Mouse (Mus musculus) left cerebral cortex, adult 2 months (tissue): ENCODE measurements around the gene Zfhx2. TPM values are rescaled to one million over a fixed set of nuclear protein-coding genes. Genes with fewer than 3 reads are reported as not detected.

Experiments
- DNase-seq, 2 experiments: peaks; one replicate each; pipeline ENCODE4 v3.0.0; 2021 to 2022; ENCODE audit warnings: low spot score in 2 of 2, mixed read lengths in 1 of 2; ENCODE audit errors: extremely low spot score in 1 of 2
- H3K27ac ChIP-seq: fragments of 200-600 bp; 2 replicates; pipeline ENCODE4 v1.8.1; 2022
- H3K4me3 ChIP-seq: fragments of 200-600 bp; 2 replicates; pipeline ENCODE4 v1.8.1; 2022
- CTCF ChIP-seq: fragments of 200-600 bp; IDR thresholded peaks from 2 replicates; pipeline ENCODE4 v1.8.1; 2022; ENCODE audit warnings: antibody characterized with exemption, mild to moderate bottlenecking, moderate library complexity
- intact Hi-C: fragments of 180-260 bp; cut with DNase I; formaldehyde crosslinking; loops from one replicate; pipeline ENCODE4 v1.15.1; 2025
- long read RNA-seq, 2 experiments: library from polyadenylated mRNA; stranded (forward); transcript quantifications; one replicate each; pipeline ENCODE4 v2.0.0; 2021; ENCODE audit warnings: borderline mapping rate in 2 of 2
- total RNA-seq, 2 experiments: library from RNA; stranded (reverse); gene quantifications; 2 replicates each; pipeline ENCODE4 v1.2.3; 2021

The Zfhx2 gene
- total RNA-seq = 10 to 100 TPM; 47.0 to 61.6 TPM
- long read RNA-seq, experiment 1, full-length matches to known transcripts = 1 of 14 reads
- long read RNA-seq, experiment 1, partial matches to known transcripts = 8 of 14 reads
- long read RNA-seq, experiment 1, other reads (novel, unspliced or antisense) = 5 of 14 reads
- long read RNA-seq, experiment 2, full-length matches to known transcripts = 1 of 16 reads
- long read RNA-seq, experiment 2, partial matches to known transcripts = 7 of 16 reads
- long read RNA-seq, experiment 2, other reads (novel, unspliced or antisense) = 8 of 16 reads

DNA sequence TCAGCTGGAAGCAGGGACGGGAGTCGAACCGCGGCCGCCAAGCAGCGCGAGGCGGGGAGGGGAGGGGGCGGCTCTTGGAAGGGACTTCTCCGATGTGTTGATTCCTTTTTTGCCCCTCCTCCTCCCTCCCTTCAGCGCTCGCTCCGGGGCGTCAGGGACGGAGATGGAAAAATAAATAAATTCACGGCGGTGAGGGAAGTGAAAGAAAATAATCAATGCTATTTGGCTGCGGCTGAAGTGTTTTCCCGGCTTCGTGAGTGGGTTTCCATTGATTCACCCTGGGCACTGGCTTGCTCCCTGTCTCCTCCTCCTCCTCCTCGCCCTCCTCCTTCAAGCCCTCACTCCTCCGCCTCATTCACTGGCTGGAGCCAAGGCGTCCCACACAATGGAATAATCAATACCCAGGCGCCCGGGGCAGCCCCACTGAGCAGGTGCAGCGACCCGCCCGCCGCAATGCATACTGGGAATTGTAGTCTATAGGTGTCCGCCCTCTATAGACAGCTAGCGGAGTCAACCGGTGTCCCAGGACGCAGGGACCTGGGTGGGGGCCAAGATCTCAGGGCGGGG lies at the start of gene Zfhx2:
Gene Zfhx2 (minus strand): TSS at position 314 of the 567 bp plus-strand sequence.
- DNase-seq = peak; percentile 94 to 95
- peak; percentile 23 for TF ChIP-seq CTCF
- peak within 1 kb of the TSS; percentile 85 for H3K27ac ChIP-seq
- intact Hi-C loops = loop anchor here (1.0 to 5.0 kb wide), 2 partner anchors 38 to 195 kb away; no protein-coding TSS in a partner anchor
- peak within 1 kb of the TSS; percentile 57 for H3K4me3 ChIP-seq

DNA sequence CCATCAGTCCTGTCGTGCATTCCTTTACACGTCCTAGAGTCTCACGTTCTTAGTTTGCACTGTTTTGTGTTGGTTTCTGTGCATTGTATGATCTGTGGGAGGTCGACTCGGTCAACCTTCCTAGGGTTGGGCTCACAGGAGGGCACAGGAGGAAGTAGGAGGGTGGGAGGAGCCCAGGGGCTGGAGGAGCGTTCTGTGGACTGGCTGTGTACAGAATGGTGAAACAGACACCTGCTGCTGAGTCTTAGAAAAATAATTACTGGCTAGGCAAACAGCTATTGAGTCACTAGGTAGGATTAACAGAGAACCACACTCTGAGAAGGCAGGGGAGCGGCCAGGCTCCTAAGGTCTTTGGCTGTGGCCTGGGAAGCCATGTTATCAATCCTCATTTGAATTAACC lies 47.2 kb upstream of the Zfhx2 start:
- intact Hi-C loops = no loop called here
- Histone ChIP-seq H3K4me3 (no peak overlapping the region), H3K27ac (no peak overlapping the region)
- no peak for DNase-seq
- no peak for TF ChIP-seq CTCF

DNA sequence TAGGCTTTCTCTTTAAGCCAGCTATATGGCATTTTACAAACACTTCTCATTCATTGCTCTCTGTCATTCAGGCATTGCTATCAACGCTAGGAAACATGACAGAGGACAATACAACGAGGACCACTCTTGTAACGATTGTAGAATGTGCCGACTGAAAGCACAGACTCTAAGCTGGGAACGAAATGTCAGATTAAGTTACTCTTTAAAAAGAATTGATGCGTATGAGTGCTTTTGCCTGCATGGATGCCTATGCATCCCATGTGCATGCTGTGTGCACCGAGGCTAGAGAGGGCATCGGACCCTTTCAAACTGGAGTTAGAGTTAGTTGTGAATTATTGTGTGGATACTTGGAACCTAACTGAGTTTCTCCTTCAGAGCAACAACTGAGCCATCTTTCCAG lies 43.6 kb upstream of the Zfhx2 start:
- TF ChIP-seq CTCF = no peak
- no peak overlapping the region for H3K27ac ChIP-seq
- intact Hi-C loops = no loop called here
- H3K4me3 ChIP-seq = no peak overlapping the region
- DNase-seq = no peak

- Histone ChIP-seq H3K4me3 (no peak overlapping the region), H3K27ac (peak overlapping the region; percentile 65; the same call in 1 of the 2 replicates)
- no peak for DNase-seq
- no peak for TF ChIP-seq CTCF
- intact Hi-C loops = no loop called here
Observed at GRCm38 (mm10) chr14:55126521-55126920, 34.4 kb upstream of the Zfhx2 start.

DNA sequence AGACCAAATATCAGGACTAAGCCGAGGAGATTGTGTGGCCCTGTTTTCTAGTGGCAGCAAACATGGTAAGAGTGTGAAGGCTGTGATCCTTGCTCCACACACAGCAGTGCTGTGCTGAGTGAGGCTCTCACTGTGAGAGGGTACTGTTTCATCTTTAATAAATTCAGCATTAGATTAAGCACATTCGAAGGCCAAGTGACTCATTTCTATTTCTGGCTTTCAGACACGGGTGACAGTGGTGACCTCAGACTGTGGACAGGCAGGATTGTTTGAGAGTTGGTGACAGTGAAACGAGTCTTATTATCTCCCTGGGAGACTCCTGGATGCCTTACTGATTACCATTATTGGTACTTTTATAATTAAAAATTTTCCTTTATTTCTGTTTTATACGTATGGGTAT lies 33.6 kb upstream of the Zfhx2 start:
- Histone ChIP-seq H3K4me3 (no peak overlapping the region), H3K27ac (no peak overlapping the region)
- no peak for TF ChIP-seq CTCF
- intact Hi-C loops = no loop called here
- DNase-seq = no peak

- H3K27ac ChIP-seq = peak overlapping the region; percentile 36; the same call in 1 of the 2 replicates
- intact Hi-C loops = no loop called here
- H3K4me3 ChIP-seq = no peak overlapping the region
- DNase-seq = no peak
- no peak for TF ChIP-seq CTCF
Observed at GRCm38 (mm10) chr14:55122359-55122758, 30.2 kb upstream of the Zfhx2 start.

DNA sequence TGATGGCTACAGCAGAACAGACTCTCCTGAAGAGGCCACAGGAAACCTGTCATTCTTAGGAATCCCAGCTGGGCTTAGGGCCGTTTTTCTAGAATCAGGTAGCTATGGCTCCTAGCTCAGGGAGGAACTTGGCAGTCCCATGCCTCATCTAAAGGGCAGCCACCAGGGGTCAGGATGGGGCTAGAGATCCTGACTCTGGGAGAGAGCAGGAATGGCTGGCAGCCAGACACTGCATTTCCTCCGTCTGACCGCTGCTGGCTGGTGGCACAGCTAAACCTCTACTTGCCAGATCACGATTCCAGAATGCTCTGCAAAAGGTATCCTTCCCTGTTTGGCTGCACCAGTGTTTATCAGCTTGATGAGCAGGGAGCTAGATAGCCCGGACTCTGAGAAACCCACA lies 29.8 kb upstream of the Zfhx2 start:
- peak; percentile 54 for TF ChIP-seq CTCF
- Histone ChIP-seq H3K4me3 (no peak overlapping the region), H3K27ac (peak overlapping the region; percentile 36; the same call in 1 of the 2 replicates)
- intact Hi-C loops = no loop called here
- DNase-seq = peak; percentile 40 to 58

DNA sequence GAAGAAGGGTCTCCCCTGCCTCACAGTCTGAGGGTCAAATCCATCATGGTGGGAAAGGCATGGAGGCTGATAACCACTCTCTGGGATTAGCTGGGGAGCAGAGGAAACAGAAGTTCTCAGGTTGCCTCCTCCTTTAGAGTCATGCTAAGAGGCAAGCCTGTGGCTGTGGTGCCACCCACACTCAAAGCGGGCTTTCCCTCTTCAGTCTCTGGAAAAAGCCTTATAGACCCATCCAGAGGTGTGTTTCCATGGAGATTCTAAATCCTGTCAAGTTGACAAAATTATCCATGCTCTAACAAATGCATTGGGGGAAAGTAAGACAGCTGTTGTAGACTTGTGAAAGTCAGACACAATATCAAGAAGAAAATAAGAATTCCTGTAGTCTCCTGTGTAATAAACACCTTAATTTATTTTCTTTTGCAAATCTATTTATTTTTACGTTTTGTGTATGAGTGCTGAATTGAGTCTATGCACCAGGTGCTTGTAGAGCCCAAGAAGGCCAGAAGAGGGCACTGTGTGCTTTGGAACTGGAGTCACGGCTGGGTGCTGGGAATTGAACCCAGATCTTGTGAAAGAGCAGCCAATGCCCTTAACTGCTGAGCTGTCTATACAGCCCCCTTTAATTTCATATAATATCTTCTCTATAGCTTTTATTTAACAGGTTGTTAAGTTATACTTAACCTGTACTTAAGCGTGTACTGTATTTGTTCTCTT lies 27.5 kb upstream of the Zfhx2 start:
- peak; percentile 56 for TF ChIP-seq CTCF
- H3K4me3 ChIP-seq = no peak overlapping the region
- intact Hi-C loops = no loop called here
- no peak for DNase-seq
- H3K27ac ChIP-seq = peak overlapping the region; percentile 78

DNA sequence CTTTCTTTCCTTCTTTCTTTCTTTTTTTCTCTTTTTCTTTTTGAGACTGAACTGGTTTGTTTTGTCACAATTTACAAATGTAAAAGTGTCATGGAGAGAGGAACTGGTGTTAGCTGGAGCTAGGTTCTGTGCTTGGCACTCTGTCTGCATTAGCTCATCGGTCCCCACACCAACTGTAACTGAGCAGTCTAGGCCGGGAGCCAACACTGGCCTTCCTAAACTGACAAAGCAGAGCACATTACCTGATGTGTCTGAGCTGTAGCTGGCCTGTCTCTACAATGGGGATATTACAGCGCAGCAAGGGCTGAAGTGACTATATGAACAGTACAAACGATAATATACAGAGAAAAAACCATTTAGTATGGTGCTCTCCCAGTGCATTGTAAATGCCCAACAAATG lies 26.7 kb upstream of the Zfhx2 start:
- intact Hi-C loops = no loop called here
- TF ChIP-seq CTCF = no peak
- H3K27ac ChIP-seq = peak overlapping the region; percentile 78
- peak in 1 of 2 experiments; percentile 32 for DNase-seq
- H3K4me3 ChIP-seq = no peak overlapping the region

DNA sequence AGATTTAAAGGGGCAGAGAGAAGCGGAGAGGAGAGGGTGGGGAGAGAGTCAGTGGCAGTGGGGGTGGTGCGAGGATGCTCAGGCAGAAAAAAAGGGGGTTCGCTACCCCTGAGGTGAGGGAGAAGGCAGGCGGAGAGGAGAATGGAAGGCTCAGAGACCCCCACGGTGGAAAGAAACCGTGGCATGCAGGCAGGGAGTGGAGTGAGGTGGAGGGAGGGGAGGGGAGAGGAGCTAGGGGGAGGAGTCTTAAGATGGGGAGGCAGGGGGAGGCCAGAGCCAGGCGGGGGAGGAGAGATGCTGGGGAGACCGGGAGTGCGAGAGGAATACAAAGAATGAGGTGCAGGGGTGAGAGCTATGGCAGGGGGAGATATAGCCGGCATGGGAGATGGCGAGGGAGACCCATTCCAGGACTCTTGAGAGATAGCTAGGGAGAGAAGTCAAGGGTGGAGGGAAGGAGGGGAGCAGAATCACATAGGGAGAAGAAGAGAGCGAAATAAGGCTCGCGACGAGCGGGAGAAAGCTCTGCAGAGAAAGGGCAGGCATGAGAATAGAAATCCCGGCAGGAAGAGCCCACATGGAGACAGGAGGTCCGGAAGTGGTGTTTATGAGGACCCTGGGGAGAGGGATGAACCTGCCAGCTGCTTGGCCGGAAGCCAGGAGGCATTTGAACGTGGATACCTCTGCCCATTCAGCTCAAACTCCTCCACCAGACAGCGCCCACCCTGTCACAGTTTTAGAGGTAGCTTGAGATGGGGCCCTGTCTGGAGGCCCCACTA lies 24.5 kb upstream of the Zfhx2 start, which contains the start of gene Jph4:
Gene Jph4 (minus strand): TSS at position 511 of the 776 bp plus-strand sequence.
- intact Hi-C loops = loop anchor here (2.0 kb wide), 1 partner anchor 44 kb away; no protein-coding TSS in a partner anchor
- peak within 1 kb of the TSS; percentile 97 for H3K27ac ChIP-seq
- peak; percentile 73 to 74 for DNase-seq
- no peak for TF ChIP-seq CTCF
- peak within 1 kb of the TSS; percentile 89 for H3K4me3 ChIP-seq

- intact Hi-C loops = loop anchor here (2.0 kb wide), 1 partner anchor 45 kb away; no protein-coding TSS in a partner anchor
- DNase-seq = peak in 1 of 2 experiments; percentile 35
Observed at GRCm38 (mm10) chr14:55115846-55116245, 23.7 kb upstream of the Zfhx2 start.

More at GRCm38 (mm10) chr14:55115846-55116245, 23.7 kb upstream of the Zfhx2 start:
- H3K27ac ChIP-seq = peak overlapping the region; percentile 97
- peak overlapping the region; percentile 89 for H3K4me3 ChIP-seq
- TF ChIP-seq CTCF = no peak
